Mouse (Mus musculus) embryo, embryonic 11 days (tissue): ENCODE data around the gene Rab8a.

Experiments used
- DNase-seq: peaks from one replicate; pipeline ENCODE4 v3.0.0-alpha.2; 2015

Gene Rab8a

GRCm38 (mm10) chr8:72213536-72213935 lies 52.5 kb downstream of the Rab8a start, which contains the start of gene Gm11034:
Gene Gm11034, minus strand, starts transcription at chr8:72213636.
- no peak for DNase-seq

- DNase-seq, result no peak
Measured at GRCm38 (mm10) chr8:72215060-72215459, 54.1 kb downstream of the Rab8a start.

DNA sequence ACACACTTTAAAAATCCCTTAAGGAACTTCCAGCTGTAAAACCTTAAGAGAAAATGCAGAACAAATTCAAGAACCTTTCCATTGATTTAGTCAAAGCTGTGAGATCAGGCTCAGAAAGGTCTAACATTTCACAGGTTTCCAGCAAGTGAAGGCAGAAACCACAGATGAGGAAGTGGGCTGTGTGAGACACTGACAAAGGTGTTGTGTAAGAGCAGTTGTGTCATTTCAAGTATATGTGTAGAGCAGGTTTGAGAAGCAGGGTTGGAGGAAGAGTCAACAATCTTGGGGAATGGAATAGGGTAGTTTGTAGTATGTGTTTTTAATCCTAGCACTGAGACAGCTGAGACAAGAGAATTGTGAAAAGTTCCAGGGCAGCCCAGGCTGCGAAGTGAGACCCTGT lies 54.9 kb downstream of the Rab8a start:
- no peak for DNase-seq

GRCm38 (mm10) chr8:72218781-72219540 lies 58.0 kb downstream of the Rab8a start:
- DNase-seq, result no peak

DNA sequence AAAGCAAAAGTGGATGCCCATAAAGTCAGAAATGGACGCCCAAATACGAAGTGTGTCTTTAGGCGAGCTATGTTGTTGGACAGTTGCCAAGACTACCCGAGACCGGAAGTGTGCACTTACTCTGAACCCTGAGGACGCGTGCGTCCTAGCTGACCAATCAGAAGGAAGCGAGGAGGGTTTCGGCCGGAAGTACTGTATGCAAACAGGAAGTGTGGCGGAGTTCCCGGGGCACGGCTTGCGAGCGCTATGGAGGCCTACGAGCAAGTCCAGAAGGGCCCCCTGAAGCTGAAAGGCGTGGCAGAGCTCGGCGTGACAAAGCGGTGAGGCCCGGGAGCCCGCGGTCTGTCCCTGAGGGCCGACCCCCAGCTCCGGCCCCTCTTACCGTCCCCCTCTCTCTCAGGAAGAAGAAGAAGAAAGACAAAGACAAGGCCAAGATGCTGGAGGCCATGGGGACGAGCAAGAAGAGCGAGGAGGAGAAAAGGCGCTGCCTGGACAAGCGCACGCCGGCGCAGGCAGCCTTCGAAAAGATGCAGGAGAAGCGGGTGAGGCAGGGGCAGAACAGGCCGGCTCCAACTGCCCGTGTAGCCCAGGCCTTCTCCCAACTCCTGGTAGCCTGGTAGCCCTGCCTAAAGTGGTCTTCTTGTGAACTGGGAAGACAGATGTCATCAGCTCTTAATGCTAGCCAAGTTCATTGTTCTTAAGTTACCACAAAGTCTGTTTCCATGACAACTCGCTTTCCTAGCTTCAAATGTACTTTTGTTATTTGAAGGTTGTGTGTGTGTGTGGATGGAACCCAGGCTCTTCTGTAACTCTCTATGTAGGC lies 58.8 kb downstream of the Rab8a start, which contains the start of gene Fam32a:
Fam32a (plus strand) TSS at position 190 of the 823 bp plus-strand sequence.
- DNase-seq, result peak; percentile 97

- DNase-seq, result peak; percentile 8
Measured at GRCm38 (mm10) chr8:72220758-72221157, 59.8 kb downstream of the Rab8a start.

- DNase-seq, result no peak
Measured at GRCm38 (mm10) chr8:72222656-72223055, 61.7 kb downstream of the Rab8a start.
